Mouse (Mus musculus): ENCODE data around the gene Csnk2a2. TPM values are rescaled to one million over a fixed set of nuclear protein-coding genes. Genes with fewer than 3 reads are reported as not detected.
A peak's percentile ranks its signal among the peaks of the same experiment; 100 is the strongest.

Csnk2a2 gene
- polyA plus RNA-seq, 1 experiment, result 51.9 TPM

- Histone ChIP-seq H3K36me3 (ENCODE audit: control insufficient read depth, insufficient read depth) (peaks cover 28% of the 10 kb centered on the region), H3ac (ENCODE audit: control insufficient read depth, insufficient read length) (no peak overlapping the region), H3K4me3 (no peak overlapping the region), H3K27me3 (ENCODE audit: control insufficient read depth, insufficient read depth, insufficient read length) (no peaks in the 10 kb centered on the region), H3K79me2 (ENCODE audit: control insufficient read depth, insufficient read depth) (peaks cover 51% of the 10 kb centered on the region), H3K4me2 (ENCODE audit: low read depth) (no peak overlapping the region)
- TF ChIP-seq REST (IDR thresholded peaks at IDR 0.05; ENCODE audit: insufficient read depth, insufficient read length) (no peak), MYOD1 (IDR thresholded peaks at IDR 0.05; ENCODE audit: control insufficient read depth in 1 of 3, insufficient read length in 2 of 3, low read depth in 2 of 3) (no peak), E2F4 (IDR thresholded peaks at IDR 0.05; ENCODE audit: insufficient read depth) (no peak), TCF3 (IDR thresholded peaks at IDR 0.05; ENCODE audit: insufficient read length, low read depth) (no peak), MYOG (IDR thresholded peaks at IDR 0.05; ENCODE audit: control insufficient read depth in 1 of 3, insufficient read depth in 1 of 3, insufficient read length in 2 of 3, low read depth in 2 of 3) (no peak), POLR2AphosphoS2 (IDR thresholded peaks at IDR 0.05; ENCODE audit: insufficient read length, low read depth) (no peak), MAX (IDR thresholded peaks at IDR 0.05; ENCODE audit: low read depth) (no peak), CEBPB (IDR thresholded peaks at IDR 0.05; ENCODE audit: insufficient read depth, poor library complexity, severe bottlenecking) (no peak), TCF12 (IDR thresholded peaks at IDR 0.05; ENCODE audit: insufficient read depth, poor library complexity, severe bottlenecking) (no peak)
Measured at GRCm38 (mm10) chr8:95424682-95425081, 65.2 kb downstream of the Csnk2a2 start.

- no peak overlapping the region for H3ac ChIP-seq (ENCODE audit: control insufficient read depth, insufficient read length)
- peaks cover 27% of the 10 kb centered on the region for H3K79me2 ChIP-seq (ENCODE audit: control insufficient read depth, insufficient read depth)
- TF ChIP-seq MYOD1 (IDR thresholded peaks at IDR 0.05; ENCODE audit: control insufficient read depth in 1 of 3, insufficient read length in 2 of 3, low read depth in 2 of 3), result peak in 1 of 3 experiments; percentile 36
- TF ChIP-seq E2F4 (IDR thresholded peaks at IDR 0.05; ENCODE audit: insufficient read depth), result no peak
- peak; percentile 7 for TF ChIP-seq TCF12 (IDR thresholded peaks at IDR 0.05; ENCODE audit: insufficient read depth, poor library complexity, severe bottlenecking)
- no peak for TF ChIP-seq MAX (IDR thresholded peaks at IDR 0.05; ENCODE audit: low read depth)
- no peak for TF ChIP-seq SRF (IDR thresholded peaks at IDR 0.05; ENCODE audit: control insufficient read depth, insufficient read length, low read depth)
- no peaks in the 10 kb centered on the region for H3K27me3 ChIP-seq (ENCODE audit: control insufficient read depth, insufficient read depth, insufficient read length)
- peaks cover 33% of the 10 kb centered on the region for H3K36me3 ChIP-seq (ENCODE audit: control insufficient read depth, insufficient read depth)
- no peak overlapping the region for H3K4me3 ChIP-seq
- no peak overlapping the region for H3K4me2 ChIP-seq (ENCODE audit: low read depth)
Measured at GRCm38 (mm10) chr8:95422193-95422810, 67.5 kb downstream of the Csnk2a2 start.

- H3K27me3 ChIP-seq (ENCODE audit: control insufficient read depth, insufficient read depth, insufficient read length), result no peaks in the 10 kb centered on the region
- no peaks in the 10 kb centered on the region for H3K79me2 ChIP-seq (ENCODE audit: control insufficient read depth, insufficient read depth)
- H3K4me2 ChIP-seq (ENCODE audit: low read depth), result peak overlapping the region; percentile 34
- no peaks in the 10 kb centered on the region for H3K36me3 ChIP-seq (ENCODE audit: control insufficient read depth, insufficient read depth)
- TF ChIP-seq MYOG (IDR thresholded peaks at IDR 0.05; ENCODE audit: control insufficient read depth in 1 of 3, insufficient read depth in 1 of 3, insufficient read length in 2 of 3, low read depth in 2 of 3) (peak; percentile 36 to 90 (median 66)), MYOD1 (IDR thresholded peaks at IDR 0.05; ENCODE audit: control insufficient read depth in 1 of 3, insufficient read length in 2 of 3, low read depth in 2 of 3) (peak; percentile 23 to 77 (median 64)), TCF12 (IDR thresholded peaks at IDR 0.05; ENCODE audit: insufficient read depth, poor library complexity, severe bottlenecking) (no peak), TCF3 (IDR thresholded peaks at IDR 0.05; ENCODE audit: insufficient read length, low read depth) (peak; percentile 41)
- no peak overlapping the region for H3K4me3 ChIP-seq
- H3ac ChIP-seq (ENCODE audit: control insufficient read depth, insufficient read length), result no peak overlapping the region
Measured at GRCm38 (mm10) chr8:95411309-95411972, 78.4 kb downstream of the Csnk2a2 start.

GRCm38 (mm10) chr8:95409518-95409917 lies 80.3 kb downstream of the Csnk2a2 start:
- H3K4me2 ChIP-seq (ENCODE audit: low read depth), result no peak overlapping the region
- no peak overlapping the region for H3ac ChIP-seq (ENCODE audit: control insufficient read depth, insufficient read length)
- no peaks in the 10 kb centered on the region for H3K27me3 ChIP-seq (ENCODE audit: control insufficient read depth, insufficient read depth, insufficient read length)
- H3K4me3 ChIP-seq, result no peak overlapping the region
- TF ChIP-seq E2F4 (IDR thresholded peaks at IDR 0.05; ENCODE audit: insufficient read depth), result no peak
- TF ChIP-seq TCF3 (IDR thresholded peaks at IDR 0.05; ENCODE audit: insufficient read length, low read depth), result no peak
- no peak for TF ChIP-seq USF1 (IDR thresholded peaks at IDR 0.05; ENCODE audit: low read depth)
- no peak for TF ChIP-seq REST (IDR thresholded peaks at IDR 0.05; ENCODE audit: insufficient read depth, insufficient read length)
- no peak for TF ChIP-seq CEBPB (IDR thresholded peaks at IDR 0.05; ENCODE audit: insufficient read depth, poor library complexity, severe bottlenecking)
- no peak for TF ChIP-seq POLR2AphosphoS2 (IDR thresholded peaks at IDR 0.05; ENCODE audit: insufficient read length, low read depth)
- no peak for TF ChIP-seq MYOD1 (IDR thresholded peaks at IDR 0.05; ENCODE audit: control insufficient read depth in 1 of 3, insufficient read length in 2 of 3, low read depth in 2 of 3)
- TF ChIP-seq SRF (IDR thresholded peaks at IDR 0.05; ENCODE audit: control insufficient read depth, insufficient read length, low read depth), result no peak
- no peak for TF ChIP-seq MYOG (IDR thresholded peaks at IDR 0.05; ENCODE audit: control insufficient read depth in 1 of 3, insufficient read depth in 1 of 3, insufficient read length in 2 of 3, low read depth in 2 of 3)
- TF ChIP-seq MAX (IDR thresholded peaks at IDR 0.05; ENCODE audit: low read depth), result no peak
- no peaks in the 10 kb centered on the region for H3K36me3 ChIP-seq (ENCODE audit: control insufficient read depth, insufficient read depth)
- no peaks in the 10 kb centered on the region for H3K79me2 ChIP-seq (ENCODE audit: control insufficient read depth, insufficient read depth)

- TF ChIP-seq MYOD1 (IDR thresholded peaks at IDR 0.05; ENCODE audit: control insufficient read depth in 1 of 3, insufficient read length in 2 of 3, low read depth in 2 of 3) (peak; percentile 46 to 98 (median 98)), TCF3 (IDR thresholded peaks at IDR 0.05; ENCODE audit: insufficient read length, low read depth) (peak; percentile 91), MYOG (IDR thresholded peaks at IDR 0.05; ENCODE audit: control insufficient read depth in 1 of 3, insufficient read depth in 1 of 3, insufficient read length in 2 of 3, low read depth in 2 of 3) (peak; percentile 94 to 99 (median 98)), TCF12 (IDR thresholded peaks at IDR 0.05; ENCODE audit: insufficient read depth, poor library complexity, severe bottlenecking) (peak; percentile 97), USF1 (IDR thresholded peaks at IDR 0.05; ENCODE audit: low read depth) (no peak), REST (IDR thresholded peaks at IDR 0.05; ENCODE audit: insufficient read depth, insufficient read length) (no peak), POLR2A (IDR thresholded peaks at IDR 0.05; ENCODE audit: insufficient read length, low read depth) (peak; percentile 43), CEBPB (IDR thresholded peaks at IDR 0.05; ENCODE audit: insufficient read depth, poor library complexity, severe bottlenecking) (peak; percentile 84; the same call in 1 of the 2 replicates)
- H3K79me2 ChIP-seq (ENCODE audit: control insufficient read depth, insufficient read depth), result no peaks in the 10 kb centered on the region
- no peaks in the 10 kb centered on the region for H3K36me3 ChIP-seq (ENCODE audit: control insufficient read depth, insufficient read depth)
- no peak overlapping the region for H3K4me2 ChIP-seq (ENCODE audit: low read depth)
- H3ac ChIP-seq (ENCODE audit: control insufficient read depth, insufficient read length), result no peak overlapping the region
- H3K27me3 ChIP-seq (ENCODE audit: control insufficient read depth, insufficient read depth, insufficient read length), result no peaks in the 10 kb centered on the region
- H3K4me3 ChIP-seq, result no peak overlapping the region
Measured at GRCm38 (mm10) chr8:95401091-95401490, 88.7 kb downstream of the Csnk2a2 start.

Measured in myocyte (in vitro differentiated cells).